Mouse (Mus musculus): Measurements from ENCODE around the gene Pax7. TPM values are rescaled to one million over a fixed set of nuclear protein-coding genes. Genes with fewer than 3 reads are reported as not detected.

Pax7 gene
- not detected for polyA plus RNA-seq (2017; shearing (Covaris generic))

DNA sequence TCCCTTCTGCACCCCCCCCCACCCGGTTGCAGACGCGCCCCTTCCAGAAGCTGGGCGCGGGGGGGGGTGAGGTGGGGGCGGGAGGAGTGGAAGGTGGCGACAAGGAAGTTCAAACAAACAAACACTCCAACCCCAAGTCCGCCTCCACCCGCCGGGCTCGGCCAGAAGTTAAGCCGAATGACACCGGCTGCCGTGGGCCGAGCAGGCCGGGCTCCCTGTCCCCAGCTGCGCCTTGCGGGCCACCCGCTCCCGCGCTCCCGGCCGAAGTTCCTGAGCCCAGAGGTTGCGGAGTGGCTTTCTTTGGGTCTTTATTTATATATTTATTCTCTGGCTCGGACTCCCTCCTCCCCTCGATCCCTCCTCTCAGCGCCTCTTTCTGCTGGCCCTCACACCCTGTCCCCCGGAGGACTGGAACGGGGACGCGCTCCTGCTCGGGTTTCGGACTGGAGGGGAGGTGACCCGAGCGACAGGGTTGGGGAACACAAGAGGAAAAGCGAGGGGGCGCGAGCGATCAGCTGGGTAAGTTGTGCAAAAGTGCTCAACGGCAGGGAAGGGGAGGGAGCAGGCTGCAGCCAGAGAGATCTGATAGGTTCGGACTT, at the start of gene Pax7:
Gene Pax7, minus strand, starts transcription at position 493 of the 599 bp plus-strand sequence.
- ATAC-seq, result no peak

DNA sequence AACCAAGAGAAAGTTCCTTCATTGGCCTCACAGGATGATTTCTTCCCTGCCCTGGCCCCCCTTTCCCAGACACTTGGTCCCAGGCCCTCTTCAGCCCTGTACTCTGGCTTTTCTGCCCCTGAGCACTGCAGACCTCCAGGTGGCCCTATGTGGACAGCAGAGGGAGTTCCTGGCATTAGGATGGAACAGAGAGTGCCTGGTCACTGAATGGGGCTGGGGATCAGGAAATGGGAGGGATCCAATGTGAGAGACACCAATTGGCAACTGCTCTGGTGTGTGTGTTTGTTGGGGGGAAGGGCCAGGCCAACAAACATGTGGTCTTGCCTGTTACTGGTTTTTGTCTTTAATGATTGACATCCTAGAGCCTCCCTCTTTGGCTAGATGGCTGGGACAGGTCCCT, 48.5 kb upstream of the Pax7 start:
- no peak for ATAC-seq

DNA sequence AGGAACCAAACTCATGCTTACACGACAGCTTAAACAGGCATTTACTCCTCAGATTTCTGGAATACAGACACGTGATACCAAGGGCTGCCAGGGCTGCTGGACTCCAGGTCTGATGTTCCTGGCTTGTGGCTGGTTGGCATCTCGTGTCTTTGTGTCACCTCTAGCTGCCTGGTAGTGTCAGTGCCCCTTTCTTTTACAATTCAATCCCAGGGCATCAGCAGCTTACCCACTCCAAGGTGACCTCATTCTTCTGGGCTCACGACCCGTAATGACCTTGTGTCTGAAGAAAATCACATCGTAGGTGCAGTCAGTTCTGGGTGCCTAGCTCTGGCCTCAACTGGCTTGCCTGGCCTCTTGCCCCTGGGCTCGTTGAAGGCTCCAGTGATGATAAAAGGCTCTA, 46.0 kb upstream of the Pax7 start:
- ATAC-seq, result no peak

DNA sequence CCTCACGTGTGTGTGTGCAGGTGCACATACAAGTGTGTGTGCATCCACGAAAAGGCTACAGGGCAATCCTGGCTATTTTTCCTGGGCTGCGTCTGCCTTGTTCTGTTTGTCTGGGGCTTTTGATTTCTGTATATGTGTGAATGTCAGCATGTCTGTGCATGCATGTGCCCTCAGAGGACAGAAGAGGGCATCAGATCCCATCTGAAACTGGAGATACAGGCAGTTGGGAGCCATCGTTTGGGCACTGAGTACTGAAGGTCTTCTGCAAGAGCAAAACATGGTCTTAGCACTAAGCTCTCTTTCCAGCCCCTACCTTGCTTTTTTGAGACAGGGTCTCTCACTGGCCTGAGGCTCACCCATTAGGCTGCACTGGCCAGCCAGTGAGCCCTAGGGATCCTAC, 45.1 kb upstream of the Pax7 start:
- no peak for ATAC-seq

DNA sequence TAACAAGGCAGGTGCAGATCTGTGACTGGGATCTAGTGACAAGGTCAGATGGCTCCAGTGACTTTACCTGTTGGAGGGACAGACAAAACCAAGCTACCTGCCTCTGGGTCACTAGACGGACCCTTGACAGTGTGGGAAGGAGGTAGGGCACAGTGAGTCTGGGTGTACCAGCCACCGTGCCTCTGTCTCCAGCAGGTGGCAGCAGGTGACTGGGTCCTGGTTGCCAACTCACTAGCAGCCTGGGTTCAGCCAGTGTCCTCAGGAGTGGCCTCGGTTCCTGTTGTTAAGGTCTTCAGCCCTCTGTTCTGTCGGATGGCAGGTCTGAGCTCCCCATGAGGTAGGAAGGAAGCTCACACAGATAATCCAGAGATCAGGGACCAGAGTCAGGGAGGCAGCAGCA, 43.9 kb upstream of the Pax7 start:
- no peak for ATAC-seq

DNA sequence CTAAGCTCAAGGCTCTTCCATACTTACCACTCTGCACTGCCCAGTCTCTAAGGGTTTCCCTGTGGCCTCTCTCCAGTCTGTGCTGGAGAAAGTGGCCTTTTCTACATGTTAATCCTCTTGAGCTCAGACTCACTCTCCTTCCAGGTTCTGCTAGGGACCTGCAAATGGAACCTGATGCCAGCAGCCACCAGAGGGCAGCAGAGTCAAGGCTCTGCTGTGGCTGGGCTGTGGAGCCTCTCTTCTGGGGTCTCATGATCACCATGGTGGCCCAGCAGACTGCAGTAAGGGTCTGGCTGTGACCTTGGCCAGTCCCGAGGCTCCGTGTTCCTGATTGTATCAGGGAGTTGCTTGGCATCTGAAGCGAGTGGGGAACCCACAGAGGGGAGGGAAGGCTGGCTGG, 39.3 kb upstream of the Pax7 start:
- no peak for ATAC-seq

DNA sequence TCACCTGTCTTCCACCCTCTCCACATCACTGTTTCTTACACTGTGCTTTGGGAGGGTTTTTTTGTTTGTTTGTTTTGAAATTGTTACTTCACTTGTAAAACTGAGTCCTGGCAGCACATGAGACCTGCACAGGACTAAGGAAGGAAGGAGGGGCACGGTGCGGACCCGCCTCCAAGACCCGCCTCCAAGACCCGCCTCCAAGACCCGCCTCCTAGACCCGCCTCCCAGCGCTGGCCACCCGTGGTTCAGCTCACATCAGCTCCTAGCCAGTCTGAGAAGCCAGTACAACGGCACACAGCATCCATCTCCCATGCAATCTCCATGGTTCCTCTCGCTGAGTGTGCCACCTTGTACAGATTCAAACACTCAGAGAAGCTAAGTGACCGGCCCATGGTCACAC, 38.4 kb upstream of the Pax7 start:
- no peak for ATAC-seq

DNA sequence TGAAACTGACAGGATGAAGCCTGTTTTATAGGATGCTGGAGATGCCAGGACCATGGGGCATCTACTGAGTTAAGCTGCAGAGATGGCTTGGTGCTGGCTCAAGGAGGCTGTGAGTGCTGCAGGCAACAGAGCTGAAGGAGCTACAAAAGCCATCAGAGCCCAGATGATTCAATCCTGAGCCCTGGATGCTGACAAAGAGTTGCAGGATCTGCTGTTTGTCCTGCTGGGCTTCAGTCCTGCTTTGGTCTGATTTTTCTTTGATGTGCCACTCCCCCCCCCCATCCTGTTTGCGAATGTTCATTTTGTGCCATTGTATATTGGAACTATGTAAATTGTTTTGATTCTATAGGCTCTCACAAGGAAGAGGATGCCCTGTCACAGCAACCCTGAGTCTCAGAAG, 29.9 kb upstream of the Pax7 start:
- no peak for ATAC-seq

DNA sequence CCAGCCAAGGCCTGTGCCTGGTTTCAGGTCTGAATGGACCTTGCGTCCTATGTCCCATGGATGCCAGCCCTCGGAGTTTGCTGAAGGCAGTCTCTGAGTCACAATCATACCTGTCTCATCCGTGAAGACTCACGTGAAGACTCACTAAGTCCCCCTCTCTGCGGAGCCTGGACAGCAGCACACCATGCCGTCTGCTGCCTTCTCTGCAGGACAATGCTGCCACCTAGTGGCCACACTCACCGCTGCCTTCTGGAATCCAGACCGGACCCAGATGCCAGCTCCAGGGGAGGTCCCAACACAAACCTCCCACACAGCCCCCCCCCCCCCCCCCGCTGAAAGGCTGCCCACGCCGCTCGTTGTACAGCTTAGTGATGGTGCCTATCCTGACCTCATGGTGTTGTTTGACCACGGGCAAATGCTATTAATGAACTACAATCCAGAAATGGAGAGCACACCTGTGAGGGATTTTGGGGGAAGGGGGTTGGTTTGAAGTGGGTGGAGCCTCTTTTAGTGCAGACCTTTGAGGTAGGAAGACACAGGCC, 25.4 kb upstream of the Pax7 start:
- ATAC-seq, result no peak

DNA sequence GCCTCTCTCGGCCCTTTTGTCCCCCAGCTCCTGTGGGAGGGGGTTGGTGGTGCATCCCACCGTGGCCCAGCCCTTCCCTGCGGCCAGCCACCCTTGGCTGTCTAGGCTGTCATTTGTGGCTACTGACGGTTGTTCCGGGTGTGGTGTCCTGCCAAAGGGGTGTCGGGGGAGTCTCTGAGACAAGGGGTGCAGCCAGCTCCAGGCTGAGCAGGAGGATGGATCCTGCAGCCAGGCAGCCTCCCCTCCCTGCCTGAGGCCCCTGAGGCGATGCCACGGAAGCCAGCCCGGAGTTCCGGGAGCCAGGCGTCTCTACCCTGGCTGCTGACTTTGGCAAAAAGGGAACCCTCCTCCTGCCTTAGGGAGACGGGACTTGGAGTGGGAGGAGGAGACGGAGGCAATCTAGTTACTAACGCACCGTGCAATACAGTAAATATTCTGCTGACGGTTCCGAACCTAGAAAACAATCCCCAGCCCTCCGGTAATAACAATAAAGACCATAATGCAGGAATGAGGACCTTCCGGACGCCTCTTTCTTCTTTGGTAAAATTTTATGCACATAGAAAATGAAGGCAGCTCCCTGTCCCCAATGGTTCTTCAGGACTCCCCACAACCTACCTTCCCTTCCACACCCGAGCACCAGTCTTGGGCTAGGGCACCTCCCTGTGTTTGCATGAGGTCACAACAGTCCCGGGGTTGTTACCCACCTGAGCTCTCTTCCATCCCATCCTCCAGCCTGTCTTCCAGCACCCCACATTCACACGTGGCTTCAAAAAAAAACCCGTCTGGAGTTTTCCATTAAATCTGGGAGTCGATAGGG, 19.1 kb upstream of the Pax7 start:
- no peak for ATAC-seq

DNA sequence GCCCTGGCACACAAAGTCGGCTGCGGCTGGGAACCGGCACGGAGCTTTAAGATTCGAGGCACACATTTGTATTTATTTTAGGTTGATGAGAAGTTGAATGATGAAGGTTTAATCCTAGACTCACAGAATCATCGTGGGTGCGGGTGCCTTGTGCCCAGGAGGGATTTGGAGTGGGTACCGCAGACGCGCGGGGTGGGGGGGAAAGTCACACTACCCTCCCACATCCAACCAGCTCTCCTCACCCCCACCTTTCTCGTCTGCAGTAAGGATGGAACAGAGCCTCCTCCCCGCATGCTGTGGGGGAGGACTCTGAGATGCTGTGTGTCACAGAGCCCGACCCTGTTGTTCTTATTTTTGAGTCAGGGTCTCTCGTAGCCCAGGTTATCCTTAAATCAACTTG, 18.1 kb upstream of the Pax7 start:
- no peak for ATAC-seq

DNA sequence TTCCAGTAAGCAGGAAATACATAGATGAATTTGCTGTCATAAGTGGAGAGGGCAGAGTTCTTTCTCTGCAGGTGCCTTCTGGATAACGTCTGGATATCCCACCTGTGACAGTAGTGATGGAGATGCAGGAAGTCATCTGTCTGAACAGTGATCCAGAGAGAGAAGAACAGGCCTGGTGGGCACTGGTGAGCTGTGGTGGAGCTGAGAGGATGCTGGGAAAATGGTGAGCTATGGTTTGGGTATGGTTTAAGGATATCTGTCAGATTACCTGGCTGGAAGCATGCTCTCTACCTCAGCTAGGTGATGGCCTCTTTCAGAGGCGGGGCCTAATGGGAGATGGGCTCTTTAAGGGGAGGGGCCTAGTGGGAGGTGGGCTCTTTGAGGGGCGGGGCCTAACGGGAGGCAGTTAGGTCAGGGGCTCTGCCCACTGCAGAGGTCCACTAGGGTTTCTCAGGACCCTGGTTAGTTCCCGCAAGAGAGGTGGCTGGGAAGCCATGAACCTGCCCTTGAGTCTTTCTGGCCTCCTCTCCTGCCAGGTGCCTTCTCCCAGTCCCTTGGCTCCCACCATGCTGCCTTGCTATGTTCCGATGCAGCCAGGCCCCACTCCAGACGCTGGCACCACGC, 17.3 kb upstream of the Pax7 start:
- ATAC-seq, result no peak

DNA sequence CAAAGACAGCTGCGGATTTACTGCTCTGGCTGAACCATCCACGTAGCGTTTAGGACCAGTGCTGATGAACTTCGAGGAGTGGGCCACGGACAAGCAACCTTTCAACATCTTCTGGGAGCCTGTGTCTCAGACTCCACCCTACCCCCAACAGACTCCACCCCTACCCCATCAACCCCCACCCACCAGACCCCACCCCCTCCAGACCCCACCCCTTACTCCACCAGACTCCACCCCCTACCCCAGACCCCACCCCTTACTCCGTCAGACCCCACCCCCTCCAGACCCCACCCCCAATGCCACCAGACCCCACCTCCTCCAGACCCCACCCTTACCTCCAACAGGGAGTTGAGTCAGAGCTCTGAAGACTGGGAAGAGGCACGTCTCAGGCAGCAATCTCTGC, 10.1 kb upstream of the Pax7 start:
- ATAC-seq, result no peak

DNA sequence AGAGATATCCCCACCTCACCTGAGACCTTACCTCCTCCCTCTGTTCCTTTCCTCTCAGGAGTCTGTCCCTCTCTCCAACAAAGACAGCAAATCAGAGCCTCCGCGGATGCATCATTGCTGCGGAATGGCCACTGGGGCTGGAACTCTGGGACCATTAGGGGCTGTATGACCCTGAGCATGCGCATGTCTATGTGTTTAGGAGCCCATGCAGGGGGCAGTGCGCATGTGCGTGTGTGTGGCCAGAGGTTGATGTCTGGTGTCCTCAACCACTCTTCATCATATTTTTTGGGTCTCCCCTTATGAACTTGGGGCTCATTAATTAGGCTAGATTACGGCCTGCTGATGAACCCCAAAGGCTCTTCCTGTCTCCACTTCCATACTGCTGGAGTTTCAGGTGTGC, 9.6 kb upstream of the Pax7 start:
- ATAC-seq, result no peak

DNA sequence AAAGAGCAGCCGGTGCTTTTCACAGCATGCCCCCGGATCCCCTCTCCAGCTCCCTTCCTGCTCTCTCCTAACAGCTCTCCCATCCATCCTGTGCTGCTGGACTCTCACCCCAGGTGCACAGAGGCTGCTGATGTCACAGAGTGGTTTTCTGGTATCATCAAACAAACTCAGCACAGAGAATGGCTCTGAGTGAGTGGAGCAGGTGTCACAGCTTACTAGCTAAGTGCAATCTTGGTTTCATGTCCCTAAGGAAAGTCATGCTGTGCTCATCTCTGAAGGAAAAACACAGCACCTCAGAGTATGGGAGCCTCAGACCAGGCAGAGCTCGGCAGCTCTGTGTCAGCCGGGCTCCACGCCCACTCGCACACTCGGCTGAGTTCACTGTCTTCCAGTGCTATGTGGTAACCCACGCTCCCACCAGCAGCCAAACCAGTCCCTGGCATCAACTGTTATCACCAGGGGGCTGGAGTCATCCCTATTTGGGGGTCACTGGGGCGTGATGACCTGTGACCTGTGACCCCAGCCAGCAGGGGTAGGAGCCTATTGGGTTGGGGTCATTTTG, 7.7 kb upstream of the Pax7 start:
- no peak for ATAC-seq

DNA sequence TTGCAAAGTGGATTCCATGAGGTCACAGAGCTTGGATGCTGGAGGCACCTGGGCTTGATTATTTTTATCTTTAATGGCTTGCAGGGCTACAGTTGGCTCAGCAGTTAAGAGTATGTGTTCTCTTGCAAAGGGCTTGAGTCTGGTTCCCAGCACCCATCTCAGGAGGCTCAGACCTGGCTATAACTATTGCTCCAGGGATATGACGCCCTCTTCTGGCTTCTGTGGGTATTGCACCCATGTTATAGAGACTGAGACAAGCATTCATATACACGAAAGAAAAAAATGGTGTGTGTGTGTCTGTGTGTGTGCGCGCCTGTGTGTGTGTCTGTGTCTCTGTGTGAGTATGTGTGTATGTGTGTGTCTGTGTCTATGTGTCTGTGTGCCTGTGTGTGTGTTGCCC, 7.1 kb upstream of the Pax7 start:
- ATAC-seq, result no peak

DNA sequence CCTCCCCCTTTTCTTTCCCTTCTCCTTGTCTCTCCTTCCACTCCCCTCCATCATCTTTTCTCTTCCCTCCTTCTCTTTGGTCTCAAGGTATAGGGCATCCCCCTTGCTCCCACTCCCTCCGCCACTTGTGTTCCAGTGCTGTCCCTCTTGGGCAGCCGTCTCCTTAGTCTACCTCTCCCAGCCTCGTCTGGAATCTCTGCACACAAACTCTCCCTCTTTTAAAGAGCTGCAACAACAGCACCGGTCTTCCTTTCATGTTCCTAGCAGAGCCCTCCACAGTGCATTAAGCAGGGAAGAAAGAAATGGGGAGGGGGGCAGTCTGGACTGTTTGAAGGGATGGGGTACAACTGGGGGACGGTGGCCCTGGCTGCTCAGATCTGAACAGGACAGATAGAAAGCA, 3.4 kb upstream of the Pax7 start:
- no peak for ATAC-seq

DNA sequence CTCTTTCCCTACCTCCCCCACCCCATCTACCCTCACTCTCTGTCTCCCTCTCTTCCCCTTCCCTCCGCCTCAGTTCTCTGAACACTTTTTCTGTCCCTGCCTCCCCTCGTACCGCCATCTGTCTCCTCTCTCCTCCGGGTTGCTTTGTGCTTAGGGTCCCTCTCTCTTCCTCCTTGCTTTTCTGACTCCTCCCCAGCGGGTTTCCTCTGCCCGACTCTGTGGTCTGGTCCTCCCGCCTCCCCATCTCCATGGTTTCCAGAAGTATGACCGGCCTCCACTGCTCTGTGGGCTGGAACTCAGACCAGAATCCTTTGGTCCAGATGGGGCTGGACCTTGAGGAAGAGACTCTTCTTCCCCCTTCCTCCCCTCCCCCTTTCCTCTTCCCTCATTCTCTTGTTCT, 2.9 kb upstream of the Pax7 start:
- no peak for ATAC-seq

DNA sequence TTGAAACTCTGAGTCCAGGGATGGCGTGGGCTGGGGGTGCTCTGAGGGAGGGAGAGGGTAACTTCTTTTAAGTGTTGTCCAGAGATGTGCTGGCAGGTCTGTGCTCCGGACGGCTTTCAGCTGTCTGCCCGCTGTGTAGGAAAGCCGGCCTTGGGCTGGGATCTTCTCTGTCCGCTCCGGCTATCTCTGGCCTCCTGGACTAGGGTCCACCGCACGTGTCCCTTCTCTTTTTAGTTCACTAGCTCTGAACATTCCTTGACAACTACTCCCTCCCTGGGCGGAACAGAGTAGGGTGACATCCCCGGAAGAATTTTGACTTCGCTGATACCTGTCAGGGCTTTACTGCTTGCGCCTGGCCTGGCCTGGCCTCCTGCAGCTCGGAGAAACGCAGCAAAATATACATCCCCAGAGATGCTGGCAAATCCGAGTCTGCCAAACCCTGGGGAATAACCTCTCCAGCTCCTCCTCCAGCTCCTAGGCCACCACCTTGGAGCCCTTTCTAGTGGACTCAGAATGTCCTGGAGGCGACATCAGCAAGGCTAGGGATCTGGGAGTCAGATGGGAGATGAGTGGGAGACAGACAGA, 581 bp upstream of the Pax7 start:
- no peak for ATAC-seq

DNA sequence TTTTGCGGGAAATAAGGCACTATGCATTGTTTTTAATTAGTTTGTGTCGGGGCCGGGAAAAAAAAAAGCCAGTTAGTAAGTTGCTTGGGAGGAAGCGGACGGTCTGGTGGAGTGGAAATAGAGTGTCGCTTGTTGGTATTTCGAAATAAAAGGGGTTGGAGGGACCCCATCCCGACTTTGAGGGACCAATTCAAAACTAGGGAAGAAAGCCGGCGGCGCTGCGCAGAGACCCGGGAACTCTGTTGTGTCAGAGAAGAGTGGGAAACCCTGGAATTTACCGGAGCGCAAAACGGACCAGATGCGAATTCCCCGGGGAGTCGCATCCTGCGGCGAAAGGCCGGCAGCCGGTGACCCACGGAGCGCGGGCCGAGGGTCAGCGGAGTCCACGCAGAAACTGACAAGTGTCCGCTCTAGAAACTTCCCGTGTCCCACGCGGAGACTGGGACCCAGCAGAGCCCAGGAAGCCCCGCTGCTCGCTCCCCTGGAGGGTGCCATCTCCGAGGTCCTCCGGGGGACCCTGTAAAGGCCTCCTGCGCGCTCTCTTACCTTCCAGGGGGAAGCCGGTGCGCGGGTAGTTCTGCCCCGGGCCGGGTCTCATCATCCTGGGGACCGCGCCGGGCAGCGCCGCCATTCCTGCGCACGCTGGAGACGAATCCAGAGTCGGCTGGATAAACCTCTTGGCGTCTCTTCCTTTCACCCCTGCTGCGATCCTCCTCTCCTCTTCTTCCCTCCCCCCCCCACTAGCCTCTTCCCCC, 870 bp downstream of the Pax7 start:
- no peak for ATAC-seq

DNA sequence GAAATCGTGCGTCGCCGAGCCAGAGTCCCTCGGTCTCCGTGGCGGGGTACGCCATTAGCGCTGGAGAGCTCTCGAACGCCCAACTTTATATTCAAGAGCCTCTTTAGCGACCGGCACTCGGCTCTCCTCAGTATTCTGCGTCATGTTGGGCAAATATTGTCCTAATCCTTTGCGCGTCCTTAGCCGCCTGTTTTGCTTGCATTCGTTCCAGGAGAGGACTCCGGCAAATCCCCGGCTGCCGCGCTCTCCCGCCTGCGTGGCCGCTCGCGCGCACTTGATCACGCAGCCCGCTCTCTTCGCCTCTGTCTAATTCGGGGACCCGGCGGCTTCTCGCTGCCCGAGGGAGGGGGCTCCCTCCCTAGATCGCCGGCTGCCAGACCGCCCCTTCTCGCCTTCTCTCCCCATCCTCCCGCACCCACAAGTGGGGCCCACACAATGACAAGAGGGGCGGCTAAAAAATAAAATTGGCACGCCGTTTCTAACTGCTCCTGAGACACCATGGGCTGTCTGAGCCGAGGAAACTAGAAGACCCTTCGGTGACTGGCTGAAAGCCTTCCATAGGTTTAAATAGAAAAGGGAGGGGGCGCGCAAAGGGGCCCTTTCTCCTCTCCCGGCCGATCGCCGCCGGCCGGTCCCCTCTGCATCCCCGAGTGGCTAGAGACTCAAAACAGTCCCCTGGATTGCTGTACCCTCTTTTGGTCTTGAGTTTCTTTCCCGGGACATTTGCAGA, 1.7 kb downstream of the Pax7 start:
- no peak for ATAC-seq
